Mouse (Mus musculus) embryonic facial prominence, embryonic 12.5 days (tissue): ENCODE measurements around the gene Kncn. TPM values are rescaled to one million over a fixed set of nuclear protein-coding genes. Genes with fewer than 3 reads are reported as not detected.
A peak's percentile ranks its signal among the peaks of the same experiment; 100 is the strongest.

Experiments
- ATAC-seq: fragments of 200-750 bp; cut with Nextera tagmentation; 2 replicates; pipeline ENCODE4 v1.8.0; 2017; ENCODE audit not compliant: insufficient number of reproducible peaks, insufficient read depth, low FRiP score, low TSS enrichment
- H3K27ac ChIP-seq: fragments of 300-500 bp; sonication (generic); 2 replicates; pipeline ENCODE4 v1.5.1; 2016; ENCODE audit warnings: mild to moderate bottlenecking
- H3K27me3 ChIP-seq: fragments of 300-500 bp; sonication (generic); 2 replicates; pipeline ENCODE4 v1.6.1; 2016; ENCODE audit warnings: mild to moderate bottlenecking, moderate library complexity
- H3K36me3 ChIP-seq: fragments of 300-500 bp; sonication (generic); 2 replicates; pipeline ENCODE4 v1.6.1; 2016; ENCODE audit warnings: mild to moderate bottlenecking
- H3K4me1 ChIP-seq: fragments of 300-500 bp; sonication (generic); 2 replicates; pipeline ENCODE4 v1.6.1; 2016
- H3K4me2 ChIP-seq: fragments of 300-500 bp; sonication (generic); replicated peaks from 2 replicates; pipeline ENCODE4 v1.6.1; 2016; ENCODE audit warnings: mild to moderate bottlenecking, moderate library complexity
- H3K4me3 ChIP-seq: fragments of 300-500 bp; sonication (generic); 2 replicates; pipeline ENCODE4 v1.5.1; 2016; ENCODE audit warnings: mild to moderate bottlenecking
- H3K9ac ChIP-seq: fragments of 300-500 bp; sonication (generic); 2 replicates; pipeline ENCODE4 v1.6.1; 2016; ENCODE audit warnings: mild to moderate bottlenecking, moderate library complexity
- H3K9me3 ChIP-seq: fragments of 300-500 bp; sonication (generic); 2 replicates; pipeline ENCODE4 v1.6.1; 2016; ENCODE audit warnings: mild to moderate bottlenecking, moderate library complexity
- WGBS: fragments of 180-500 bp; shearing (Covaris S2); methylation state at CpG from one replicate; pipeline ENCODE4 v1.1.7; 2016; 5-methylcytosine and 5-hydroxymethylcytosine counted together
- polyA plus RNA-seq: library from polyadenylated mRNA; unstranded; fragments of >200 nt; fragmentation: Nextera tagmentation; extraction: Ambion mirVana; gene quantifications from 2 replicates; pipeline ENCODE4 v1.2.1, GENCODE M21; 2016

Kncn gene
- polyA plus RNA-seq, 1 experiment from 2014 or later, result not detected

GRCm38 (mm10) chr4:115907994-115908393 is 23.8 kb downstream of the Kncn start:
- H3K9ac ChIP-seq, result no peak overlapping the region
- no peak overlapping the region for H3K4me2 ChIP-seq
- 67% methylated on average over 1 of the region's 1 CpGs for WGBS
- no peak for ATAC-seq
- H3K27me3 ChIP-seq, result peaks cover 61% of the 10 kb centered on the region
- H3K4me3 ChIP-seq, result no peak overlapping the region
- no peaks in the 10 kb centered on the region for H3K36me3 ChIP-seq
- H3K27ac ChIP-seq, result no peak overlapping the region
- H3K4me1 ChIP-seq, result peaks cover 12% of the 10 kb centered on the region
- H3K9me3 ChIP-seq, result no peaks in the 10 kb centered on the region

DNA sequence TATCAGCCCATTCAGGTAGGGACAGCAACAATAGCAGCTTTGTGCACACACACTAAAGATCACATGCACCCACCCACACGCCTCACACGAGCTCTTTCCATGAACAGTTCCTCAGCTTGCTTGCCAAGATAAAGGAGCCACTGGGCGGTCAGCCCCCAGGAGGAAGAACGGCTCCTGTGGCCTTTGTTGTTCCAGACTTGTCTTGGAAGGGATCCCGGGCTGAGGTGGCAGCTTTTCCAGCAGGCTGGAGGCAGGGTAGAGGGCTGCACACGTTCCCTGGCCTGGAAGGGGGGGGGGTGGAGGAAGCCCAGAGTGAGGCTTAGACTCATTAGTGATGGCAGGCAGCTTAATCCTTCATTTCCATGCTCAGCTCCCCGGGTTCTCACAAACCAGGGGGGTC is 24.4 kb downstream of the Kncn start:
- H3K36me3 ChIP-seq, result no peaks in the 10 kb centered on the region
- ATAC-seq, result no peak
- no peaks in the 10 kb centered on the region for H3K9me3 ChIP-seq
- peaks cover 12% of the 10 kb centered on the region for H3K4me1 ChIP-seq
- H3K27me3 ChIP-seq, result peaks cover 57% of the 10 kb centered on the region
- no peak overlapping the region for H3K27ac ChIP-seq
- no peak overlapping the region for H3K9ac ChIP-seq
- no peak overlapping the region for H3K4me3 ChIP-seq
- 15% methylated on average over 7 of the region's 7 CpGs for WGBS
- no peak overlapping the region for H3K4me2 ChIP-seq

DNA sequence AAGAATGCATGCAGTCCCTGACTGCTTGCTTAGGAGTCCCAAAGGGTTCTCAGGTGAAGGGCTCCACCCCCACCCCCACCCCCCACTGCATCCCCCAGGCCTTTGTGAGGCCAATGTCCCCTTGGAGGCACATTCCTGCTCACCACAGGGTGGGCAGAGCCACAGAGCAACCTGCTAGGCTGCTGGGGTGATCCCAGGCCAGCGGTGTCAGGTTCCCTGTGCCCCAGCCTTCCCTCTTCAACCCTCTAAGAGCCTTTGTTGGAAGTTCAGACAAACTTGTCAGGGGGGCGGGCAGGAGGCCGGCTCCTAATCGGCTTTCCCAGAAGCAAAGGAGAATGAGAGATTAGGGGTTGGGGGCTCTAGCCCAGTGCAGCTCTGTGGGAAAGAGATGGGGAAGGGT is 27.4 kb downstream of the Kncn start:
- peaks cover 27% of the 10 kb centered on the region for H3K27me3 ChIP-seq
- no peaks in the 10 kb centered on the region for H3K36me3 ChIP-seq
- H3K9me3 ChIP-seq, result no peaks in the 10 kb centered on the region
- ATAC-seq, result peak; percentile 67; the same call in 1 of the 2 replicates
- WGBS, result 5% methylated on average over 4 of the region's 4 CpGs
- no peak overlapping the region for H3K4me3 ChIP-seq
- no peak overlapping the region for H3K9ac ChIP-seq
- no peak overlapping the region for H3K4me2 ChIP-seq
- H3K4me1 ChIP-seq, result peaks cover 12% of the 10 kb centered on the region
- no peak overlapping the region for H3K27ac ChIP-seq

GRCm38 (mm10) chr4:115919911-115920310 is 35.7 kb downstream of the Kncn start:
- WGBS, result 81% methylated on average over 16 of the region's 16 CpGs
- H3K4me1 ChIP-seq, result no peaks in the 10 kb centered on the region
- no peak overlapping the region for H3K9ac ChIP-seq
- H3K27me3 ChIP-seq, result peaks cover 17% of the 10 kb centered on the region
- H3K4me2 ChIP-seq, result no peak overlapping the region
- no peak for ATAC-seq
- no peaks in the 10 kb centered on the region for H3K36me3 ChIP-seq
- H3K4me3 ChIP-seq, result no peak overlapping the region
- H3K27ac ChIP-seq, result no peak overlapping the region
- no peaks in the 10 kb centered on the region for H3K9me3 ChIP-seq

DNA sequence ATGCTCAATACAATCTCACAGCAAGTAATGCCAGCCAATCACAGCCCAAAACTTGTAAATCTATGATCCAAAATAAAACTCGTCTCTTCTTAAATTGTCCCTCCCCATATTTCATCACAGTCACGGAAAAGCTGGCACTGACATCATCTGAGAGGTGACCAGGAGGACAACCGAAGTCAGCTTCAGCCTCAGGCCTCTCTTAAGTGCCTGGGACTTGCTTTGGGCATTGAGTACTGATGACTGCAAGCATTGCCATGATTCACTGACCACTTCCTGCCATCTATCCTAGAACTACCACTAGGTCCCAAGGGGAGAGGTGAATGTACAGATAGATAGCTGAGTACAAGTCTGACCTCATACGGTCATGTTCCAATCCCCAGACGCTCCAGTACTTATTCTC is 38.5 kb downstream of the Kncn start:
- H3K36me3 ChIP-seq, result no peaks in the 10 kb centered on the region
- H3K4me3 ChIP-seq, result no peak overlapping the region
- ATAC-seq, result no peak
- no peak overlapping the region for H3K4me2 ChIP-seq
- no peaks in the 10 kb centered on the region for H3K9me3 ChIP-seq
- H3K27ac ChIP-seq, result no peak overlapping the region
- no peak overlapping the region for H3K9ac ChIP-seq
- H3K27me3 ChIP-seq, result peaks cover 16% of the 10 kb centered on the region; the same call in 1 of the 2 replicates
- no peaks in the 10 kb centered on the region for H3K4me1 ChIP-seq
- WGBS, result 85% methylated on average over 5 of the region's 5 CpGs

- Histone ChIP-seq H3K36me3 (no peaks in the 10 kb centered on the region), H3K9me3 (no peaks in the 10 kb centered on the region), H3K27ac (no peak overlapping the region), H3K4me1 (no peaks in the 10 kb centered on the region), H3K27me3 (peaks cover 14% of the 10 kb centered on the region; the same call in 1 of the 2 replicates), H3K4me2 (no peak overlapping the region), H3K9ac (no peak overlapping the region), H3K4me3 (no peak overlapping the region)
- WGBS, result 74% methylated on average over 16 of the region's 16 CpGs
- ATAC-seq, result no peak
Measured at GRCm38 (mm10) chr4:115923262-115923880, 39.2 kb downstream of the Kncn start.

- Histone ChIP-seq H3K4me1 (no peaks in the 10 kb centered on the region), H3K36me3 (no peaks in the 10 kb centered on the region), H3K27me3 (peaks cover 43% of the 10 kb centered on the region), H3K27ac (no peak overlapping the region), H3K9ac (no peak overlapping the region), H3K4me3 (no peak overlapping the region), H3K4me2 (no peak overlapping the region), H3K9me3 (no peaks in the 10 kb centered on the region)
- no peak for ATAC-seq
- WGBS, result 61% methylated on average over 7 of the region's 7 CpGs
Measured at GRCm38 (mm10) chr4:115927637-115928036, 43.4 kb downstream of the Kncn start.

DNA sequence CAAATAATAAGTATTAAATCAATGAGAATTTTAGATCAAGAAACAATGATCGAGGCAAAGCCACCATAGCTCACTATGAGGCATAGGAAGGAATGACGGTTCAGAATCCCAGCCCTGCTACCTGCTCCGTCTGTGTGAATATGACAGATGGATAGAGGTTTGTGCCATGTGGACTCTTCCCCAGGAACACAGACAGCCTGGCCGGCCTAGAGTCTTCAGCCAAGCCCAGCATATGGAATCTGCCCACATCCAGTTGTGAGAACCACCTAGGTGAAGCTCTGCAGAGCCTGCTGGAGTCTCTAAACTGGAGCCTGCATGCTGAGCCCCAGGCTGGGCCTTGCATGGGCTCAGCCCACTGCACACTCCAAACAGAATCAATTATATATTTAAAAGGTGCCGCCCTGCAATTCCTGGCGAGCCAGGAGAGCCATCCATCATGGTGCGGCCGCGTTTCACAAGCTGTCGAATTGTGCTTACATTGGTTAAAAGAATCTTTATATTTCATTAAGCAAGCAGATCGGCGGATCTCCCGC is 47.4 kb downstream of the Kncn start:
- Histone ChIP-seq H3K4me1 (peaks cover 3% of the 10 kb centered on the region; the same call in 1 of the 2 replicates), H3K9me3 (no peaks in the 10 kb centered on the region), H3K4me3 (no peak overlapping the region), H3K9ac (no peak overlapping the region), H3K36me3 (no peaks in the 10 kb centered on the region), H3K27me3 (peaks cover 82% of the 10 kb centered on the region), H3K4me2 (no peak overlapping the region), H3K27ac (no peak overlapping the region)
- WGBS, result 60% methylated on average over 13 of the region's 13 CpGs
- ATAC-seq, result no peak

DNA sequence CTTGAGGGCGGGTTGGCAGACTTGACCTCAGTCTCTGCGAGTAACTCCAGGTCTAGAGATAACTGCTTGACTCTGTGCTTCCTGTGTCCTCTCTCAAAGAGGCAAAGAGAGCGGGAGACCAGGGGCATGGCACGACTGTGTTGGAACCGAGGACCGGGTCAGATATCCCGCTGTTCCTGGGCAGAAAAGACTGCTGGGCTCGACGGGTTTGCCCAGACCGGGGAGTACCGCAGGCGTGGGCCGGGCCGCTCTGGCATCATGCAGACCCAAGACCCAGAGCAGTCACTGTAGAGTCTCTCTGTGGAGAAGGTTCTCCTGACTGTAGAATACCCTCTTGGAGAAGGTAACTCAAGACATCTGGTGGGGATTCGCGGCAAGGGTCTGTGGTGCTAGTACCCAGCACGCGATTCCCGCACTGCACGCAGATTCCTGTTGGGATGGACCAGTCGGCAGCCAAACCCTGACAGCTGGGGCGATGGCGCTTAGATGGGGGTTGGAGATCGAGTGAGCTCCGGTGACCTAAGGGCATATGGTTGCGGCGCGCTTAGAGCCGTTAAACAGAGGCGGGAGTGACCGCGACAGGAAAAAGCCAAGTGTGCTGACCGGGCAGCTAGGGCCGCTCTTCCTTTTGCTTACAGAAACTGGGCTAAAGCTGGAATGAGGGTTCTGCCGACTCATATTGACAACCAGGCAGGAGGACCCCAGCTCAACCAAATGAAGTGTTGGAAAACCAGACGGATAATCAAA is 51.8 kb downstream of the Kncn start:
- H3K4me3 ChIP-seq, result peak overlapping the region; percentile 16; the same call in 1 of the 2 replicates
- peaks cover 17% of the 10 kb centered on the region for H3K4me1 ChIP-seq
- no peaks in the 10 kb centered on the region for H3K36me3 ChIP-seq
- peak overlapping the region; percentile 28 for H3K4me2 ChIP-seq
- no peak overlapping the region for H3K27ac ChIP-seq
- WGBS, result under 1% methylated on average over 36 of the region's 36 CpGs
- peaks cover 94% of the 10 kb centered on the region for H3K27me3 ChIP-seq
- no peaks in the 10 kb centered on the region for H3K9me3 ChIP-seq
- ATAC-seq, result no peak
- no peak overlapping the region for H3K9ac ChIP-seq

DNA sequence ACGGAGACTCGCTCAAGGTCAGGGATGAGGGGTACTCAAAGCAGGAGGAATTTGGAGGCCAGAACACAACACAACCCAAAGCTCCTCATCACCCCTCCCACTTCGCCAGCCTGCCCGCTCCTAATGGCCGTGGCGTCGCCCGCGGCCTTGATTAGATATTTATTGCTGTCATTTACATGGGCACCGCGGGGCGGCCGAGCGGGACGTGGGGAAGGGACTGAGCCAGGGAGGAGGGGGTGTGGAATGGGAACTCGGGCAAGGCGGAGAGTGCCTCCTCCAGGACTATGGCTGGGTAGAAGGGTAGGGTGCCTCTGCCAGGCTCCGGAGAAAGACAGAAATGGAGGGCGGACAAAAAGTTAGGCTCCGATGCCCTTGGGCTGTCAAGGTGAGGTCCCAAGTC is 52.4 kb downstream of the Kncn start:
- no peak for ATAC-seq
- H3K27me3 ChIP-seq, result peaks cover 95% of the 10 kb centered on the region
- no peaks in the 10 kb centered on the region for H3K36me3 ChIP-seq
- 0 out of 2 replicates have a peak overlapping the region, but pooled peaks have one; percentile 5 for H3K4me3 ChIP-seq
- peak overlapping the region; percentile 28 for H3K4me2 ChIP-seq
- under 1% methylated on average over 20 of the region's 20 CpGs for WGBS
- peaks cover 17% of the 10 kb centered on the region for H3K4me1 ChIP-seq
- H3K9me3 ChIP-seq, result no peaks in the 10 kb centered on the region
- H3K9ac ChIP-seq, result no peak overlapping the region
- H3K27ac ChIP-seq, result no peak overlapping the region

GRCm38 (mm10) chr4:115937061-115937976 is 53.1 kb downstream of the Kncn start:
- WGBS, result 3% methylated on average over 19 of the region's 19 CpGs
- H3K4me1 ChIP-seq, result peaks cover 17% of the 10 kb centered on the region
- no peak overlapping the region for H3K27ac ChIP-seq
- H3K27me3 ChIP-seq, result peaks cover 95% of the 10 kb centered on the region
- H3K9ac ChIP-seq, result no peak overlapping the region
- no peak for ATAC-seq
- H3K36me3 ChIP-seq, result no peaks in the 10 kb centered on the region
- no peaks in the 10 kb centered on the region for H3K9me3 ChIP-seq
- 0 out of 2 replicates have a peak overlapping the region, but pooled peaks have one; percentile 5 for H3K4me3 ChIP-seq
- H3K4me2 ChIP-seq, result 0 out of 2 replicates have a peak overlapping the region, but pooled peaks have one; percentile 28
